Mouse (Mus musculus) lung, postnatal 0 days (tissue): ENCODE data around the gene Acsbg2. TPM values are rescaled to one million over a fixed set of nuclear protein-coding genes. Genes with fewer than 3 reads are reported as not detected.

Experiments
- ATAC-seq: fragments of 200-750 bp; cut with Nextera tagmentation; 2 replicates; pipeline ENCODE4 v1.8.0; 2017; ENCODE audit warnings: moderate library complexity
- DNase-seq: peaks from one replicate; pipeline ENCODE4 v3.0.0-alpha.2; 2016; ENCODE audit warnings: low spot score
- H3K27ac ChIP-seq: fragments of 300-500 bp; sonication (generic); 2 replicates; pipeline ENCODE4 v1.5.1; 2014; ENCODE audit warnings: antibody characterized with exemption, mild to moderate bottlenecking, low read length, mixed read lengths
- H3K27me3 ChIP-seq: fragments of 300-500 bp; sonication (generic); replicated peaks from 2 replicates; pipeline ENCODE4 v1.6.1; 2014; ENCODE audit warnings: low read length, mixed read lengths; ENCODE audit not compliant: insufficient read depth
- H3K36me3 ChIP-seq: fragments of 300-500 bp; sonication (generic); 2 replicates; pipeline ENCODE4 v1.6.1; 2014; ENCODE audit warnings: low read length, mixed read lengths; ENCODE audit not compliant: insufficient read depth
- H3K4me1 ChIP-seq: fragments of 300-500 bp; sonication (generic); 2 replicates; pipeline ENCODE4 v1.6.1; 2014; ENCODE audit warnings: antibody characterized with exemption, low read depth, low read length, mixed read lengths; ENCODE audit not compliant: insufficient read depth
- H3K4me2 ChIP-seq: fragments of 300-500 bp; sonication (generic); replicated peaks from 2 replicates; pipeline ENCODE4 v1.6.1; 2014; ENCODE audit warnings: low read depth, mild to moderate bottlenecking, low read length, moderate library complexity, mixed read lengths
- H3K4me3 ChIP-seq: fragments of 300-500 bp; sonication (generic); 2 replicates; pipeline ENCODE4 v1.5.1; 2014; ENCODE audit warnings: low read depth, low read length
- H3K9ac ChIP-seq: fragments of 300-500 bp; sonication (generic); replicated peaks from 2 replicates; pipeline ENCODE4 v1.6.1; 2014; ENCODE audit warnings: low read depth, mild to moderate bottlenecking
- H3K9me3 ChIP-seq: fragments of 300-500 bp; sonication (generic); 2 replicates; pipeline ENCODE4 v1.6.1; 2016; ENCODE audit warnings: low read length, mixed read lengths
- CTCF ChIP-seq: IDR thresholded peaks from 2 replicates; pipeline ENCODE4 v1.5.1; 2016; ENCODE audit warnings: antibody characterized with exemption, mild to moderate bottlenecking
- EP300 ChIP-seq: IDR thresholded peaks from 2 replicates; pipeline ENCODE4 v1.6.1; 2016; ENCODE audit warnings: antibody characterized with exemption, mild to moderate bottlenecking, control low read depth
- WGBS: fragments of 180-500 bp; shearing (Covaris S2); extraction: QIAGEN DNeasy Blood & Tissue Kit; methylation state at CpG from one replicate; pipeline ENCODE4 v1.1.7; 2014; 5-methylcytosine and 5-hydroxymethylcytosine counted together
- polyA plus RNA-seq: library from polyadenylated mRNA; unstranded; fragments of >200 nt; fragmentation: Nextera tagmentation; extraction: Ambion mirVana; gene quantifications from 2 replicates; pipeline ENCODE4 v1.2.1, GENCODE M21; 2015

The Acsbg2 gene
- polyA plus RNA-seq, 1 experiment from 2014 or later = not detected

GRCm38 (mm10) chr17:56895368-56895918 is 21.2 kb upstream of the Acsbg2 start:
- H3K9me3 ChIP-seq = no peaks in the 10 kb centered on the region
- H3K4me3 ChIP-seq = no peak overlapping the region
- ATAC-seq = no peak
- H3K4me1 ChIP-seq = no peaks in the 10 kb centered on the region
- TF ChIP-seq EP300 (no peak), CTCF (no peak)
- no peak overlapping the region for H3K4me2 ChIP-seq
- DNase-seq = no peak
- no peak overlapping the region for H3K27ac ChIP-seq
- no peak overlapping the region for H3K9ac ChIP-seq
- 92% methylated on average over 9 of the region's 9 CpGs for WGBS
- peaks cover 11% of the 10 kb centered on the region; the same call in 1 of the 2 replicates for H3K36me3 ChIP-seq
- no peaks in the 10 kb centered on the region for H3K27me3 ChIP-seq

- Histone ChIP-seq H3K36me3 (peaks cover 8% of the 10 kb centered on the region; the same call in 1 of the 2 replicates), H3K9ac (no peak overlapping the region), H3K27me3 (no peaks in the 10 kb centered on the region), H3K4me2 (no peak overlapping the region), H3K27ac (no peak overlapping the region), H3K4me3 (no peak overlapping the region), H3K9me3 (no peaks in the 10 kb centered on the region), H3K4me1 (no peaks in the 10 kb centered on the region)
- TF ChIP-seq CTCF (no peak), EP300 (no peak)
- ATAC-seq (no peak), DNase-seq (no peak)
- WGBS = 91% methylated on average over 2 of the region's 2 CpGs
Observed at GRCm38 (mm10) chr17:56890018-56890417, 15.8 kb upstream of the Acsbg2 start.

- H3K9me3 ChIP-seq = no peaks in the 10 kb centered on the region
- DNase-seq (no peak), ATAC-seq (no peak)
- WGBS = 81% methylated on average over 2 of the region's 3 CpGs
- TF ChIP-seq CTCF (peak; percentile 42), EP300 (no peak)
- H3K9ac ChIP-seq = no peak overlapping the region
- no peaks in the 10 kb centered on the region for H3K4me1 ChIP-seq
- no peak overlapping the region for H3K27ac ChIP-seq
- no peaks in the 10 kb centered on the region for H3K27me3 ChIP-seq
- H3K36me3 ChIP-seq = no peaks in the 10 kb centered on the region
- no peak overlapping the region for H3K4me2 ChIP-seq
- H3K4me3 ChIP-seq = no peak overlapping the region
Observed at GRCm38 (mm10) chr17:56888050-56888449, 13.8 kb upstream of the Acsbg2 start.

- Histone ChIP-seq H3K9me3 (no peaks in the 10 kb centered on the region), H3K27ac (no peak overlapping the region), H3K4me2 (no peak overlapping the region), H3K36me3 (no peaks in the 10 kb centered on the region), H3K4me3 (no peak overlapping the region), H3K9ac (no peak overlapping the region), H3K4me1 (no peaks in the 10 kb centered on the region), H3K27me3 (no peaks in the 10 kb centered on the region)
- DNase-seq (no peak), ATAC-seq (no peak)
- TF ChIP-seq CTCF (no peak), EP300 (no peak)
- whole genome bisulfite sequencing = 85% methylated on average over 17 of the region's 17 CpGs
Observed at GRCm38 (mm10) chr17:56884809-56885208, 10.6 kb upstream of the Acsbg2 start.

- DNase-seq (peak; percentile 49), ATAC-seq (no peak)
- Histone ChIP-seq H3K4me3 (no peak overlapping the region), H3K9ac (no peak overlapping the region), H3K9me3 (no peaks in the 10 kb centered on the region), H3K4me2 (no peak overlapping the region), H3K27ac (no peak overlapping the region), H3K36me3 (no peaks in the 10 kb centered on the region), H3K4me1 (no peaks in the 10 kb centered on the region), H3K27me3 (no peaks in the 10 kb centered on the region)
- TF ChIP-seq CTCF (no peak), EP300 (no peak)
- 43% methylated on average over 5 of the region's 5 CpGs for WGBS
Observed at GRCm38 (mm10) chr17:56884331-56884730, 10.1 kb upstream of the Acsbg2 start.

GRCm38 (mm10) chr17:56883612-56884011 is 9.4 kb upstream of the Acsbg2 start:
- WGBS = 23% methylated on average over 17 of the region's 17 CpGs
- DNase-seq (no peak), ATAC-seq (peak; percentile 29; the same call in 1 of the 2 replicates)
- no peaks in the 10 kb centered on the region for H3K4me1 ChIP-seq
- H3K9ac ChIP-seq = no peak overlapping the region
- no peaks in the 10 kb centered on the region for H3K9me3 ChIP-seq
- no peaks in the 10 kb centered on the region for H3K36me3 ChIP-seq
- peak overlapping the region; percentile 46 for H3K4me2 ChIP-seq
- TF ChIP-seq CTCF = no peak
- no peak for TF ChIP-seq EP300
- H3K4me3 ChIP-seq = 0 out of 2 replicates have a peak overlapping the region, but pooled peaks have one; percentile 5
- no peak overlapping the region for H3K27ac ChIP-seq
- H3K27me3 ChIP-seq = no peaks in the 10 kb centered on the region
